Mouse (Mus musculus): ENCODE data around the gene Rgl2. TPM values are rescaled to one million over a fixed set of nuclear protein-coding genes. Genes with fewer than 3 reads are reported as not detected.

Gene Rgl2
- polyA plus RNA-seq, 1 experiment: 3.1 TPM

GRCm38 (mm10) chr17:33908331-33909076 is 20.8 kb upstream of the Rgl2 start:
- Histone ChIP-seq H3K36me3 (ENCODE audit: control insufficient read depth) (peaks cover 31% of the 10 kb centered on the region), H3K27me3 (ENCODE audit: control insufficient read depth) (no peaks in the 10 kb centered on the region), H3K9me3 (ENCODE audit: control insufficient read depth, low read length) (peaks cover 13% of the 10 kb centered on the region), H3K4me3 (replicated peaks) (peak overlapping the region; percentile 84), H3K4me1 (ENCODE audit: control insufficient read depth) (peaks cover 67% of the 10 kb centered on the region)
- no peak for TF ChIP-seq GATA1 (IDR thresholded peaks at IDR 0.05; ENCODE audit: low read length)
- TF ChIP-seq TAL1 (IDR thresholded peaks at IDR 0.05; ENCODE audit: low read length): no peak

GRCm38 (mm10) chr17:33909077-33909868 is 20.1 kb upstream of the Rgl2 start, which contains the start of gene Daxx:
TSS of gene Daxx (plus strand) at chr17:33909414.
- H3K4me1 ChIP-seq (ENCODE audit: control insufficient read depth): peaks cover 67% of the 10 kb centered on the region
- peaks cover 13% of the 10 kb centered on the region for H3K9me3 ChIP-seq (ENCODE audit: control insufficient read depth, low read length)
- H3K27me3 ChIP-seq (ENCODE audit: control insufficient read depth): no peaks in the 10 kb centered on the region
- peaks cover 38% of the 10 kb centered on the region for H3K36me3 ChIP-seq (ENCODE audit: control insufficient read depth)
- TF ChIP-seq TAL1 (IDR thresholded peaks at IDR 0.05; ENCODE audit: low read length): no peak
- TF ChIP-seq GATA1 (IDR thresholded peaks at IDR 0.05; ENCODE audit: low read length): no peak
- peak within 1 kb of the TSS; percentile 84 for H3K4me3 ChIP-seq (replicated peaks)

DNA sequence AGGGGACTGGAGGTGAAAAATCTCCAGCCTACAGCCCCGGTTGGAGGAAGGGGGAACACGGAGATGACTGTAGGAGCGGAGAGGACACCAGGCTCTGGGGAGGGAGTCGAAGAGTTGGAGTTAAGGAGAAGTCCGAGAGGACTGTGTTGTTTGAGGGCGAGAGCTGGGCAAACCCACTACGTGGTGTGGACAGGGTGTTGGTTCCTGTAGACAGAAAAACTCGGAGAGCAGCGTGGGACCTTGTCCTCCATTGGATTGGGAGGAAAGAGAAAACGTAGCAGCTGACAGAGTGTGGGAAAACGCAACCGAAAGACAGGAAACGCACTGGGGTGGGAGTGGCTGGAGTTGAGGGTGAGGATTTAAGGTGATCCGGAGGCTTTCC is 19.5 kb upstream of the Rgl2 start:
- peaks cover 13% of the 10 kb centered on the region for H3K9me3 ChIP-seq (ENCODE audit: control insufficient read depth, low read length)
- H3K4me3 ChIP-seq (replicated peaks): peak overlapping the region; percentile 84
- TF ChIP-seq TAL1 (IDR thresholded peaks at IDR 0.05; ENCODE audit: low read length): no peak
- TF ChIP-seq GATA1 (IDR thresholded peaks at IDR 0.05; ENCODE audit: low read length): no peak
- H3K4me1 ChIP-seq (ENCODE audit: control insufficient read depth): peaks cover 69% of the 10 kb centered on the region
- peaks cover 44% of the 10 kb centered on the region for H3K36me3 ChIP-seq (ENCODE audit: control insufficient read depth)
- H3K27me3 ChIP-seq (ENCODE audit: control insufficient read depth): no peaks in the 10 kb centered on the region

DNA sequence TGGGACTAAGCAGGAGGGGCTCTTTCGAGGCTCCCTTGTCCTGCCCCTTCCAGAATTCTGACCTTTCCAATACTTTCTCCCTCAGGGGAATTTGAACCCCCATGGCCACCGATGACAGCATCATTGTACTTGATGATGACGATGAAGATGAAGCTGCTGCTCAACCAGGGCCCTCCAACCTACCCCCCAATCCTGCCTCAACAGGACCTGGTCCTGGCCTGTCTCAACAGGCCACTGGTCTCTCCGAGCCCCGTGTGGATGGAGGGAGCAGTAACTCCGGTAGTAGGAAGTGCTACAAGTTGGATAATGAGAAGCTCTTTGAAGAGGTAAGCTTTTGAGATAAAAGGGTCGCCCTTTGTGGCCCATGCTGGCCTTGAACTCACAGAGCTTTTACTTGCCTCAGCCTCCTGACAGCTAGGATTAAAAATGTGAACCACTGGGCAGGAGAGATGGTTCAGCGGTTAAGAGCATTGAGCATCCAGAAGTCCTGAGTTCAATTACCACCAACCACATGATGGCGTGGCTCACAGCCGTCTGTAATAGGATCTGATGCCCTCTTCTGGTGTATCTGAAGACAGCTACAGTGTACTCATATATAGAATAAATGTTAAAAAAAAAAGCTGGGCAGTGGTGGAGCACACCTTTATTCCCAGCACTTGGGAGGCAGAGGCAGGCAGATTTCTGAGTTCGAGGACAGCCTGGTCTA is 18.8 kb upstream of the Rgl2 start:
- TF ChIP-seq TAL1 (IDR thresholded peaks at IDR 0.05; ENCODE audit: low read length) (no peak), GATA1 (IDR thresholded peaks at IDR 0.05; ENCODE audit: low read length) (no peak)
- Histone ChIP-seq H3K36me3 (ENCODE audit: control insufficient read depth) (peaks cover 48% of the 10 kb centered on the region), H3K27me3 (ENCODE audit: control insufficient read depth) (no peaks in the 10 kb centered on the region), H3K4me1 (ENCODE audit: control insufficient read depth) (peaks cover 76% of the 10 kb centered on the region), H3K9me3 (ENCODE audit: control insufficient read depth, low read length) (peaks cover 13% of the 10 kb centered on the region), H3K4me3 (replicated peaks) (peak overlapping the region; percentile 84)

DNA sequence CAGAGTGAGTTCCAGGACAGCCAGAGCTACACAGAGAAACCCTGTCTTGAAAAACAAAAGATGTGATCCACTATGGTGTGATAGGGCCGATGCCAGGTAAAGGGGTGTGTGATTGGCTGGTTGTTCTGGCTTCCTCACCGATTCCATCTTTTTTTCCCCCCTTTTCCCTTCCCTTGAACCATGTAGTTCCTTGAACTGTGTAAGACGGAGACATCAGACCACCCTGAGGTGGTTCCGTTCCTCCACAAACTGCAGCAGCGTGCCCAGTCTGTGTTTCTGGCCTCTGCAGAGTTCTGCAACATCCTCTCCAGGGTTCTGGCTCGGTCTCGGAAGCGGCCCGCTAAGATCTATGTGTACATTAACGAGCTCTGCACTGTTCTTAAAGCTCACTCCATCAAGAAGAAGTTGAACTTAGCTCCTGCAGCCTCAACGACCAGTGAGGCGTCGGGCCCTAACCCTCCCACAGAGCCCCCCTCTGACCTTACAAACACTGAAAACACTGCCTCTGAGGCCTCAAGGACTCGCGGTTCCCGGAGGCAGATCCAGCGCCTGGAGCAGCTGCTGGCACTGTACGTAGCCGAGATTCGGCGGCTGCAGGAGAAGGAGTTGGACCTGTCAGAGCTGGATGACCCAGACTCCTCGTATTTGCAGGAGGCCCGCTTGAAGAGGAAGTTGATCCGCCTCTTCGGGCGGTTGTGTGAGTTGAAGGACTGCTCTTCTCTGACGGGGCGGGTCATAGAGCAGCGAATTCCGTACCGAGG is 18.1 kb upstream of the Rgl2 start:
- H3K4me3 ChIP-seq (replicated peaks): no peak overlapping the region

DNA sequence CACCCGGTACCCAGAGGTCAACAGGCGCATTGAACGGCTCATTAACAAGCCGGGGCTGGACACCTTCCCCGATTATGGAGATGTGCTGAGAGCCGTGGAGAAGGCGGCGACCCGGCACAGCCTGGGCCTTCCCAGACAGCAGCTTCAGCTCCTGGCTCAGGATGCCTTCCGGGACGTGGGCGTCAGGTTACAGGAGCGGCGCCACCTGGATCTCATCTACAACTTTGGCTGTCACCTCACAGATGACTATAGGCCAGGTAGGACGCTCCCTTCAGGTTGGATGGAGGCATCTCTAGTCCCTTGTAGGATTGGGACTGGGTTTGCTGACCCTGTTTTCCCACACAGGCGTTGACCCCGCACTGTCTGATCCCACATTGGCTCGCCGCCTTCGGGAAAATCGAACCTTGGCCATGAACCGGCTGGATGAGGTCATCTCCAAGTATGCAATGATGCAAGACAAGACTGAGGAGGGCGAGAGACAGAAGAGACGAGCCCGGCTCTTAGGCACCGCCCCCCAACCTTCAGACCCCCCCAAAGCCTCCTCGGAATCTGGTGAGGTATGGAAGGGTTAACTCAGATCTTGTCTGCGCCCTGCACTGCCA is 17.4 kb upstream of the Rgl2 start:
- no peaks in the 10 kb centered on the region; the same call in 1 of the 2 replicates for H3K27me3 ChIP-seq (ENCODE audit: control insufficient read depth)
- H3K4me1 ChIP-seq (ENCODE audit: control insufficient read depth): peaks cover 77% of the 10 kb centered on the region
- no peak overlapping the region for H3K4me3 ChIP-seq (replicated peaks)
- peaks cover 18% of the 10 kb centered on the region for H3K9me3 ChIP-seq (ENCODE audit: control insufficient read depth, low read length)
- TF ChIP-seq TAL1 (IDR thresholded peaks at IDR 0.05; ENCODE audit: low read length) (no peak), GATA1 (IDR thresholded peaks at IDR 0.05; ENCODE audit: low read length) (no peak)
- peaks cover 51% of the 10 kb centered on the region for H3K36me3 ChIP-seq (ENCODE audit: control insufficient read depth)

More for the DNA sequence above, 18.1 kb upstream of the Rgl2 start:
- Histone ChIP-seq H3K36me3 (ENCODE audit: control insufficient read depth) (peaks cover 48% of the 10 kb centered on the region), H3K4me1 (ENCODE audit: control insufficient read depth) (peaks cover 74% of the 10 kb centered on the region), H3K9me3 (ENCODE audit: control insufficient read depth, low read length) (peaks cover 13% of the 10 kb centered on the region), H3K27me3 (ENCODE audit: control insufficient read depth) (no peaks in the 10 kb centered on the region)
- no peak for TF ChIP-seq GATA1 (IDR thresholded peaks at IDR 0.05; ENCODE audit: low read length)
- TF ChIP-seq TAL1 (IDR thresholded peaks at IDR 0.05; ENCODE audit: low read length): no peak

- no peak overlapping the region for H3K4me3 ChIP-seq (replicated peaks)
- peaks cover 65% of the 10 kb centered on the region for H3K36me3 ChIP-seq (ENCODE audit: control insufficient read depth)
- no peaks in the 10 kb centered on the region; the same call in 1 of the 2 replicates for H3K27me3 ChIP-seq (ENCODE audit: control insufficient read depth)
- peaks cover 32% of the 10 kb centered on the region for H3K9me3 ChIP-seq (ENCODE audit: control insufficient read depth, low read length)
- H3K4me1 ChIP-seq (ENCODE audit: control insufficient read depth): peaks cover 83% of the 10 kb centered on the region
- TF ChIP-seq TAL1 (IDR thresholded peaks at IDR 0.05; ENCODE audit: low read length): no peak
- TF ChIP-seq GATA1 (IDR thresholded peaks at IDR 0.05; ENCODE audit: low read length): no peak
These were observed 16.1 kb upstream of the Rgl2 start for GRCm38 (mm10) chr17:33913264-33913663.

GRCm38 (mm10) chr17:33913905-33914304 is 15.4 kb upstream of the Rgl2 start:
- H3K9me3 ChIP-seq (ENCODE audit: control insufficient read depth, low read length): peaks cover 38% of the 10 kb centered on the region
- peaks cover 83% of the 10 kb centered on the region for H3K4me1 ChIP-seq (ENCODE audit: control insufficient read depth)
- TF ChIP-seq GATA1 (IDR thresholded peaks at IDR 0.05; ENCODE audit: low read length) (no peak), TAL1 (IDR thresholded peaks at IDR 0.05; ENCODE audit: low read length) (no peak)
- H3K4me3 ChIP-seq (replicated peaks): no peak overlapping the region
- H3K27me3 ChIP-seq (ENCODE audit: control insufficient read depth): no peaks in the 10 kb centered on the region; the same call in 1 of the 2 replicates
- peaks cover 71% of the 10 kb centered on the region for H3K36me3 ChIP-seq (ENCODE audit: control insufficient read depth)
